Mouse (Mus musculus) MN1 (cell line): ENCODE measurements at regions not wholly inside any gene's neighbourhood (a gene's known extent, or its start where the extent isn't known, plus 50 kb on each side); places are given as distances from the start of the nearest gene placed in this dataset.

ENCODE experiments used
- DNase-seq: peaks from one replicate; pipeline ENCODE4 v3.0.0-alpha.2; 2016; ENCODE audit warnings: low spot score

GRCm38 (mm10) chr13:83730713-83731480, 227.1 kb downstream of the Mef2c start:
- DNase-seq, result peak; percentile 58

DNA sequence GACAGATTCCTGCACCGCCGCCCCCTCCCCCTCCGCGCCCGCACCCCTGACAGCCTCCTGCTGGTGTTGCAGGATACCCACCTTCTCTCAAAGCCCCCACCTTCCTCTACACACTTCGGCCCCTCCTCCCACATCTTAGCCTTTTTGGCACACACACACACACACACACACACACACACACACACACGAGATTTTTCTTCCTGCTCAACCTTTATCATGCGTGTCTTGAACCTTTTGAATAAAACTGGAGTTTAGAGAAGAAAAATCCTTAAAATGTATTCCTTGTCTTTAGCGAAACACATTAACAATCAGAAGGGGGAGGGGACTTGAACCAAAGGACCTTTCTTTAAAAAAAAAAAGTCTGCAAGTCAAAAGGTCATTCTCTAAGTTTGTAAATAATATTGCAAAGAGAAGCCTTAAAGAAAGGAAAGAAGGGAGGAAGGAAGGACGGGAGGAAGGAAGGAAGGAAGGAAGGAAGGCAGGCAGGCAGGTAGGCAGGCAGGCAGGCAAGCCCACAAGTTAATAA, 227.7 kb downstream of the Mef2c start:
- no peak for DNase-seq

DNA sequence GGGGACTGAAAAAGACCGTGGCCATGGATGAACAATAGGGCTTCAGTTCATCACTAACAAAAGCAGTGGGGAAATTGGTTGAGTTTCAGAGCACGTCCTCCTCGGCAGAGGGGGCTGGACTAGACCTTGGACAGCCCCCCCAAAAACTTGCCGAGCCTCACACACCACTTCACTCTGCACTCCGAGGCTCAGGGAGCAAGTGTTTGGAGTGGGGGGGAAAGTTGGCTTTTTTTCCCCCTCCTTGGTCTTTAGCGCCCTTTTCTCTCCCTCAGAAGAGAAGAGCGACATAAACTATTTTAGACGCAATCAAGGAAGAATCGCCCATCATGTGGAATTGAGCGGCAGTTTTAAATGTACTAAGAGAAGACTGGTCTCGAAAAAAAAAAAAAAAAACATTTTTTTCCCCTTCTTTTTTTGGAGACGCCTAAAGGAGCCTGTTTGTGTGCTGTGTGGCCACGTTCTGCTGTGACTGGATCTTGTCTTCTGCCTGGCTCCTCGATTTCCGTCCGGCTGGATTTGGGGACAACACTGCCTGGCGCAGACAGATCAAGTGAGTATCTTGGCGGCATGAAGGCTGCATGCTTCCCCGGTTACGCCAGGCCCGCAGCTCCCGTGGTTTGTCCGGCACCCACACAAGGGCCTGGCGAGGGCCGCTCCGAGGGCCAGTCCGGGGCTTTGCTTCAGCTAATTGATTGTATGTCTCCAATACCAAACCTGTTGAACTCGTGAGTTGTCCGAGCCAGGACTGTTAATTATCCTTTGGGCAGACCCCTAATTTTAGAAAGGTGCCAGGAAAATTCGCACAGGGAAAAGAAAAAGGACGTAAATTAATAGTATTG, 228.7 kb downstream of the Mef2c start:
- peak; percentile 31 for DNase-seq

DNA sequence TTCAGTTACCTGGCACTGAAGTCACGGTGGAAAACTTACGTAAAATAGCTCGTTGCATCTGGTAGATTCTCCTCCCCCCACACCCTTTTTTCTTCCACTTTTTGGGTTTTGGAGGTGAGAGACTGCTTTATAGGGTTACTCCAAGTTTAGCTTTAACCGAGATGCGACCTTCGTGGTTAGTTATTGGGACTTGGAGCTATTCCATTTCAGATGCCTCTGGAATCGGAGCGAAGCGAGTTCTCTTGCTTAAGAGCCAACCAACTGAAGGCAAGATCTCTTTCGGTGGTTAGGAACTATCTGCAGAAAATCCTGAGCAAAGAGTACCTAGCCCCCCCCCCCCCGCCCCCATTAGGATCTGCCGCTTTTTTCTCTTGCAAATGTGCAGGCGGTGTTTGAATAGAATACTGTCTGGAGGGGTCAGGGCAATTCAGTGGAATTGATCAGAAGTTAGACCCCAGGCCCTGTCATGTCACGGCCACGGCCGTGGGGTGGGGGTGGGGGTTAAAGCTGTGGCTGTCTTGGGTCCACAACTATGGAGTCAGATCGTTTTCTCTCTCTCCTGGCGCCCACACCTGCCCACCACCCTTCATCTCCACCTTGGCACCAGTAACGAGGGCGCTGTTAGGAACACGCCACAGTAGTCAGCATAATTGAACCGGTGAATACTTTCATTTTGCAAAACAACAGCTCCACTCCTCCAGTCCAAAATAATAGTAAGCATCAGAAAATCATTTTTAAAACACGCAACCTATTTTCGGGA, 229.6 kb downstream of the Mef2c start:
- no peak for DNase-seq

DNA sequence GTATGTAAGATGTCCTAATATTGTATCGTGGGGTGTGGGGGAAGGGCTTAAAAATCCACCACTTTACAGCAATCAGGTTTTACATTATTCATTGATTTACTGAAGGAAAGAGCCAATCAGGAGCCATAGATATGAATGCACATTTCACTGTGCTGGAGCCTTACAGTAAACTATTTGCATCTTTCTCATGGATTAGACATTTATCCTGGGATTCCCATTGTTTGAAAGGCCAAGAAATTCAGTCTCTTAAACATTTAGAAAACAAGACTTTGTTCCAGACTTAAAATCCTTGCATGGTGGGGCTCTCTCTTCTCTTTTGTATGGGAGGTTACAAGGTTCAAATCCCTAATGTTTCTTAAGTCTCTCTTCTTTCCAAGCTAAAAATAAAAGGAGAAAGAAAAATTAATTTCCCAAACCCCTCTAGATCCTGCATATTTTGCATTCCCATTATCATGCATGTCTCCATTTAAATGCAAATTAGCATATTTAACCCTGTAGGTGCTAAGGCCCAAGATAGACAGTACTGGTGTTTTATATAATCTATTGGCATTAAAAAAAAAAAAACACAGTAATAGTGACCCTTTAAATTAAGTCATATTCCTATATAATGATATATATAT, 230.3 kb downstream of the Mef2c start:
- DNase-seq, result no peak

- no peak for DNase-seq
These were observed 230.8 kb downstream of the Mef2c start for GRCm38 (mm10) chr13:83734656-83735055.

DNA sequence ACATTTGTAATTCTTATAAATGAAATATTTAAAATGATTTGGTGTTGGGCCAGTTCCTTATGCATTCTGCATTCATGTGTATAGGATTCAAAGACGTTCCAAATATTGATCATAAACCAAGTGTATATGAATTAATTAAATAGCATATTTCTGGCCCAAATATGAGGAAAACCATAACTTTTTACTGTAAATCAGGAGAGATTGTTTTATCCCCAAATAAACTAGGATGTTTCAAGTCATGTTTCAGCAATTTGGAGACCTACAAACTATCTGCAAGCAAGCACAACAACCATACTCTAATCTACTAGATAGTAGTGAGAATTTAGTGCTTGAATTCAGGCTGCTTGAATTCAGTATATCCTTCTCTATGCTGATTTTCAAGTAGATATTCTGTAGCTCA, 231.3 kb downstream of the Mef2c start:
- DNase-seq, result no peak

DNA sequence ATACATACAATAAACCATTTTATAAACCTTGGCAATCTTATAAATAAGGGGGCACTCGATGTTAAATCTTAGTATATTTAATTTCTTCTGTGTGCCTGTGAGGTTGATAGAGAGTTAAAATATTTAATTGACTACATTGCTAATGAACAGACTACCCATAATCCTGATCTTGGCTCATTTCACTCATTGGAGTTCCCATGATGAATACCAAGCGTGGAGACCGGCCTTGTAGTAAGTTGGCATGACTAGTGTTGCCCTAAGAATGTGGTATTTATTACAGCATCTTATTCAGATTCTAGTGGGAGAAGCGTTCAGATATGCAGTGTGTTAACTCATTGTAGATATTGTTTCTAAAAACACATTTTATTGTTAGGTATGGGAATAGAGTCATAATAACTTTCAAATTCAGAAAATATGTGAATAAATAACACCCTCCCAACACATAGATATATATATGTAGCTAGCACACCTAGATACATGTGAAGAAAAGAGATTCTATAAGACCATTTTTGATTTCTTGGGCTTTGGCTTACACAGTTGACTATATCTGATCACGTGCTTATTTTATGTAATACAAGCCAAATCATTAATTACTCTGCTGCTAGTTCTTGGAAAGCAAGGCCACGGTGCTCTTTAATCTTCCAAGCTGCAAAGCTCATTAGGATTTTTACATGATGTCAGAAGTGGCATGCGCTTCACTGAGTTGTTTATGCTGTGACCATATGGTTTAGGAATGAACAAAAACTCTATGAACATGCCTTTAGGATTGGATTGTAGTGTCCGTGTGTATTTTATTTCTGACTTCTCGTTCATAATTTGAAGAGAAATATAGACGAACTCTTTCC, 232.0 kb downstream of the Mef2c start:
- DNase-seq, result no peak

DNA sequence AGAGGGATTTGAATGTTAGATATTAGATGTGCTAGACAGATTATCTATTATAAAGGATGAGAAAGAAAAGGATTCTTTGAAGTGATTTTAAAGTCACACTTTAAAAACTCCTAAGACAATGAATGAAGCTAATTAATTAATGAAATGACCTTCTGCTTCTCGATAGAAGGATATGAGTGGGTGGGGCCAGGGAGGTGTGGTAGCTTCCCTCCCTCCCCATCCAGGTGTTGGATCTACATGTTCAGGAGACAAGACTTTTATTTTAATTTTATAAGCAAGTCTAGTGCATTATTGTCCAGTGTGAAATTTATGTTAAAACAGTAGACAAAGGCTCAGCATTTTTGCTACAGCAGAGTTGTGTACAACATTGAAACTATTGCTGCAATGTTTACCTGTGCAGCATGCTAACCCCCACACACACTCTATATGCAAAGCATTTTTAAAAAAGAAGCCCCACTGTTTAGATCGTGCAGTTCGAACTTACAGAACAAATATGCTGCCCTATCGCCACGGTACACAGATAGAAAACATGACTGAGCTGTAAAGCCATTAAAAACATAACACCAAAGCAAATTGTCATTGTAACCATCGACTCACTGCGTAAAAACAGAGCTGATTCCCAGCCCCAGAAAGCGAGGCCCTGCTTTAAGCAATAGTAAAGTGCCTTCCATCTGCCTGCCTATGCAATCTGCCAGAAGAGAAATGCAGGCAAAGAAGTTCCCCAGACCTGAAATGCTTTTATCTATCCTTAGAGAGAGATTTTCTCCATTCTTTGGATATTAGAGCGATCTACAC, 233.4 kb downstream of the Mef2c start:
- DNase-seq, result no peak

- DNase-seq, result no peak
These were observed 234.1 kb downstream of the Mef2c start for GRCm38 (mm10) chr13:83737826-83738527.

DNA sequence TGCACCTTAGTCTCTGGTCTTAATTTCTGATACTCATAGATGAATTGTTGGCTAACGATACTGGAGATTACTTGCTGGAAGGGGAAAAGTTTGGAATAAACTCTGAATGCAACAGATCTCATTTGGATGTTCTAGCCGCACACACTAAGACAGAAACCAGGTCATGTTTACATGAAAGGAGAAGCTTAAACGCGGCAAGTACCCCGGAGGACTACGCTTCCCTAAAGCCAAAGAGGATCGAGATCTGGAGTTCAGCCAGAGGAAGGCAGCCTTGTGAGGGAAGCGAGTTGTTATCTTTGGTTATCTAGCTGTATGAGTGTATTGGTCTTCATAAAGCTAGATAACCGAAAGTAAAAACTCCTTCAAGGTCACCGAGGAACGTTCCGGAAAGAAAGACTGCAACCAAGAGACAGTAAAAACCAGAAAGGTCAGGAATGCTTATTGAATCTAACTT, 234.7 kb downstream of the Mef2c start:
- DNase-seq, result no peak

GRCm38 (mm10) chr13:83739131-83739530, 235.3 kb downstream of the Mef2c start:
- DNase-seq, result no peak

- no peak for DNase-seq
These were observed 235.8 kb downstream of the Mef2c start for GRCm38 (mm10) chr13:83739541-83740061.

DNA sequence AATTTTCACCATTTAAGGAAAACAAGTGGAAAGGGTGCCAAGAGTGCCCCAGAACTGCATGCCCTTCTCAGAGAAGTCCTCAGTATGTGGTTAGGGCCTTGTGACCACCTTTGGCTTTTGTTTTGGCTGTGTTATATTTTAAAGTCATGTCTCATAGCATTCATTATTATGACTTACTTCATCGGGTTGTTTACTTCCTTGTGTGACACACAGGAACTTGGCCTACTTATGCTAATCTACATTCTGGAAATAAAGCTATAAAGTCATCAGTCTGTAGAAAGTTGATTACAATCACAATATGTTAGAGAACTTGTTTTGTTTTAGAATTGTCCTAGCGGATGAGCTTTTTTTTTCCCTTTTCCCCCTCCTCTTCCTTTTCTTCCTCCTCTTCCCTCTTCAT, 236.3 kb downstream of the Mef2c start:
- no peak for DNase-seq

- DNase-seq, result no peak
These were observed 236.9 kb downstream of the Mef2c start for GRCm38 (mm10) chr13:83740771-83741170.

GRCm38 (mm10) chr13:83741591-83742021, 237.8 kb downstream of the Mef2c start:
- no peak for DNase-seq

GRCm38 (mm10) chr13:83742102-83742501, 238.3 kb downstream of the Mef2c start:
- no peak for DNase-seq

DNA sequence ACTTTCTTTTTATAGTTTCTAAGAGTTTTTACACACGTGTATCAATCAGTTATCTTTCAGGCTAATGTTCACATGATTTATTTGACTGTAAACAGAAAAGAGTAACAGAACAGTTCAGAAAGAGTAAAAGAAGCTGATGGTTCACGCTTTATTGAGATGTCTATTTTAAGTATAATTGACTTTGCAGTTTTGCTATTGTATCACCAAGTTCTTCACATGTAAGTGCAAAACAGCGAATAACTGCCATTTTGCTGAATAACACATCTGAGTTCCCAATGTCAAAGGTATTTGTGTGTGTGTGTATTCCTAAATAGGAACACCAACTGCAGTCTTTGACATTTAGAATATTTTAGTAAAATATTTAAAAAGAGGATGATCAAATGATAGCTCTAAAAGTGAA, 238.7 kb downstream of the Mef2c start:
- DNase-seq, result no peak

GRCm38 (mm10) chr13:83743381-83743780, 239.5 kb downstream of the Mef2c start:
- DNase-seq, result no peak
